Mouse (Mus musculus) layer of hippocampus, postnatal 10 days (tissue): ENCODE data around the gene E330009J07Rik. TPM values are rescaled to one million over a fixed set of nuclear protein-coding genes. Genes with fewer than 3 reads are reported as not detected.

Experiments
- DNase-seq, 2 experiments: peaks; one replicate each; pipeline ENCODE4 v3.0.0; 2021; ENCODE audit warnings: low spot score in 2 of 2
- total RNA-seq, 2 experiments: library from RNA; stranded (reverse); gene quantifications; 2 replicates each; pipeline ENCODE4 v1.2.3; 2021

E330009J07Rik gene
- total RNA-seq, 2 experiments from 2014 or later, result 35.6 to 39.5 TPM

DNA sequence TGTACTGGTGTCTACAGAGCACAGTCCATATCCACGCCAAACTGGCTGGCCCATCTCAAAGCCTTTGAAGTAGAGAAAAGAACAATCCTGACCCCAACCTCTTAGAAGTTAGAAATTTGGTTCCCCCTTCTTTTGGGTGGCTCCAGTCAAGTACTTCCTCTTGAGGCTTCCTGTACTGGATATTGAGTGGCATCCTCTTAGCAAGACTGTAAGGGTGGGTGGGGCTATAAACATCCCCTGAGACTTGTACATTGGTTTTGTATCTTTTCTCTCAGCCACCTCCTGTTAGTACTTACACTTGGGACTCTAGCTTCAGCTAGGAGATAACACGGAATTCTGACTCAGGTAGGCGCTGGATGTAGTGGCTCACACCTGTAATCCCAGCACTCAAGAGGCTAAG is 5.7 kb downstream of the E330009J07Rik start:
- no peak for DNase-seq

DNA sequence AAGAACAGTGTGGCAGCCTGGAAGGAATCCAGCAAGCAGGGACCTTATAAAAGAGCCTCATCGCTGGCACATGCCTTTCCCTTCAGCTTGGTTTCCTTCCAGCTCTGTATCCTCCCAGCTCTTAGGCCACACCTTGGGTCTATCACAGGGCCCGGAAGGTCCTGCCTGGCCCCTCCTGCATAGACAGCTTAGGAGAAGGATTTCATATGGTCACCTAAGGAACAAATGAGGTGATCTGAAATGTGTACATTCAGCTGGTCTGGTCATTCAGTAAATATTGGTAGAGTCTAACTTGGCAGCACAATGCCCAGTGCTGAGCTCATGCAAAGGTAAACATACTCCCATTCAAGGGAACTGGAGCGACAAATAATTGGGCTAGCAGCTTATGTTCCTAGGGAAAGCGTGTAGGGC is 6.4 kb downstream of the E330009J07Rik start:
- DNase-seq, result no peak

DNA sequence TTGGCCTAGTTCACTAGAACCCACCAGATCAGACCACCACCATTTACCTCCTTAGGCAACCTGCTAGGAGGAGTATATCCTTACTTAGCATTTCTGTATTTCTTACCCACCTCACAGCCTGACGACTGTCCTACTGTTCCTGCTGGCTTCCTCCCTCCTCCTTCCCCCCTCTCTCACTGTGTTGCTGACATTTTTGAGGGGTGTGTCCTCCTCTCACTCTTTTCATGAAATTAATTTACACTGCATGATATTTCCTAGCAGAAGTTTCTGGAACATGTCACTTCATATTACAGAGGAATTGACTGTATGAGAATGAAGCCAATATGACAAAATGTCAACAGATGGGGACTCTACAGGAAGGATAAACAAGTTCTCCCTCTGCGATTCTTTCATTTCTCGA is 7.2 kb downstream of the E330009J07Rik start:
- DNase-seq, result no peak

DNA sequence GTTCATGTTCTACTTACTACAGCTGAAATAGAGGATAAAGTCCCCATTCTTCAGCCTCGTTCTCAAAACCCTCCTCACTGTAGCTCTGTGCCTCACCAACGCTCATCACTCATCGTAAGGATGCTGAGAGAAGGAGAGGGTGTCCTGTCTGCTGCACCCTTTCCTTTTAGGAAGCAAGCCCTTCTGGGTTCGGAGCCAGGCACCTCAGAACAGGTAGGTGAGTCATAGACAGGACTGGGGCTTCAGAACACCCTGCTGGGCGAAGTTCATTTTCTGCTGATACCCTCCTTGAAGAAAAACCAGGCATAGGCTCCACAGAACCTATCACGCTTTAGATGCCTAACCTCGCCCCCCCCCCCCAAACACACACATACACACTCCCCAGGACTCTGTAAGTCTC is 8.5 kb downstream of the E330009J07Rik start:
- no peak for DNase-seq

DNA sequence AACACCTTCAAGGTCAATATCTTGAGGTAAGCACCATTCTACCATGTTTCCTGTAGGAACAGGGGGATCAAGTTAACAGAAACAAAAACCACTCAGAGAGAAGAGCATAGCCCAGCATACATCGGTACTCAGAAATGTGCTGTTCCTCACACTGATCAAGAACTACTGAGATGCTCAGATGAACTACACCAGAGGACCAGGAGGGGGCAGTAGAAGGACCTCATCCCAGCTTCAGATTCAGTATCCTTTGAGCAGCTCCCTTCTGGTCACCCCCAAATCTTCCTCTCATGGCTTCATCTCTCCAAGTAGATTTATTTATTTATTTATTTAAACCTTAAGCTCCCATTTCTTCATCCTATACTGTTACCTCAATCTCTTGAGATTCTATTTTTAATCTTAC is 12.2 kb downstream of the E330009J07Rik start:
- DNase-seq, result peak in 1 of 2 experiments; percentile 48

DNA sequence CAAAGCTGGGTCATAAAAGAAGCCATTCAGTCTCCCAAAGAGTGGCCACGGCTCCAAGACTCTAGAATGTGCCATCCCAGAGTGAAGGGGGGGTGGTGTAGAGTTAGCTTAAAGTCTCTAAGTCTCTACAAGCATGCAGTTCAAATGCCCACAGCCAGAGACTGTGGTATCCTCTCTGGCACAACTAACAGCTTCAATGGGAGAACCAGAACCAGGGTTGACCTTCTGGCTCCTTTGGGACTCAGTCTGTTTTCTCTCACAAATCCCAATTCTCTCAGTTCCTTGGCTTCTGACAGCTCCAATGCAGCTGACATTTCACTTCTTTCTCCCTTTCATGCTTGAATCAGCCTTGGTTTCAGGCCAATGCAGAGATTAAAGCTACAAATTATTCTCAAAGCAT is 12.9 kb downstream of the E330009J07Rik start:
- DNase-seq, result no peak

DNA sequence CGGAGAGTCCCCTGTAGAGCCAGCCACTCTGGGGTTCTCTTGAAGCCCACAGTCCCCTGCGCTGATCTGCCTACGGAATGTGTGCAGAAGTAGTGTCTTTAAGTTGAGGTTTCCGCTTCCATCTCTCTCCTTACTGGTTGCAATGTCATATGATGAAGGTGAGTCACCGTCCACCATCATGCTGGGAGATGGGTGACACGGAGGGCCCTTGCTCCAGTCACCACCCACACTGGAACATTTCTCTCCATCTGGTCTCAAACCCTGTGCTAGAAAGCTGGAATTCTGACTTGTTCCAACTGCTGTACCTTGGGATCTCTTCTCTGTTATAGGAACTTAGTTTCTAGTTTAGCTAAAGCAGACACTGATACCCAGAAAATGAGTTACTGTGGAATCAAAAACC is 14.8 kb downstream of the E330009J07Rik start:
- DNase-seq, result no peak

DNA sequence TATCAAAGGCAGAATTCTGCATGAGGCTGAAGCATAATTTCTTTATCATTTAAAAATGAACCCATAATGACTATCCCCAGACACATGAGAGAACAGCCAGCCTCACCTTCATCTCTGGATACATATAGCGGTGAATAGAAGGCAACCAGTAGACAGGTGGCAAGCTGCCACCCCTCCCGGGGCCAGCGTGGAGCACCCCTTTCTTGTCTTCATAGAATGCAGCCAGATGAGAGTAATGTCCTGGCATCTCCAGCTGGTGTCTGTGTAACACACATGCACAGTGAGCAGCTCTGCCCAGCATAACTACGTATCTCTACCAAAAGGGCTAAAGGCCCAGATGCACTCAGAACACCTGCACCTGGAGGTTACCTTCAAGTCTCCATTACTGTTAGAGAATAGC is 17.5 kb downstream of the E330009J07Rik start:
- DNase-seq, result no peak

DNA sequence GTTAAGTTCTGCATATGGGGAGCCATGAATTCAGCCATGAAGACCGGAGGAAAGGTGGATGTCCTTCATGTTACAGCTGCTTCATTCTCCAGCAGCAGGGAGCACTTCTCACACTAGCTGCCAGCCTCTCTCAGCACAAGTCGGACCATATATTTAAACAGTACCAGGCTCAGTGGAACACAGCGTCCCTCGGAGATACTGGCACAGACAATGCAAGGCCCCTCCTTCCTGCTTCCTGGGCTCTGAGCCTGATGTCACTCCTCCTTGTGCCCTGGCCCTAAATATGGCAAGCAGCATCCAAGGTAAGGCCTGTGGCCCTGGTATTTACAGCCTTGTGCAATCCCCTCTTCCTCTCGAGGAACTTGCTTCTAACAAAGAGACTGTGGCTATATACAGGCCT is 20.1 kb downstream of the E330009J07Rik start:
- no peak for DNase-seq

DNA sequence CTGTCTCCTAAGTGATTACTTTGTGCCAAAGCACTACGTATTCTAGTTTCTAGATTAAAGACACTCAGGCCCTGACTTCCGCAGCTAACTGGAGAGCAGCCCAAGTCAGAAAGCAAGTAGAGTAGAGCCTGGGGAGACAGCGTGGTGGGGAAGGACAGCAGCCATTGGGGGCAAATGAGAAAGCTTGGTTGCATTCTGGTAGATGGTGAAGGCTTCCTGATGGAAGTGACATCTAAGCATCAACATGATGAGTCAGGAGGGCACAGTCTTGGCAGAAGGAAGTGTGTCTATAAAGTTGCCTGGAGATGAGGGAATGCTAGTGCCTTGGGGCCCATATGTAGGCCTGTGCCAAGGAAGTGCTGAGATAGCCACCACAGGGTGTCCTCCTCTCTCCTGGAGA is 22.4 kb downstream of the E330009J07Rik start:
- no peak for DNase-seq

DNA sequence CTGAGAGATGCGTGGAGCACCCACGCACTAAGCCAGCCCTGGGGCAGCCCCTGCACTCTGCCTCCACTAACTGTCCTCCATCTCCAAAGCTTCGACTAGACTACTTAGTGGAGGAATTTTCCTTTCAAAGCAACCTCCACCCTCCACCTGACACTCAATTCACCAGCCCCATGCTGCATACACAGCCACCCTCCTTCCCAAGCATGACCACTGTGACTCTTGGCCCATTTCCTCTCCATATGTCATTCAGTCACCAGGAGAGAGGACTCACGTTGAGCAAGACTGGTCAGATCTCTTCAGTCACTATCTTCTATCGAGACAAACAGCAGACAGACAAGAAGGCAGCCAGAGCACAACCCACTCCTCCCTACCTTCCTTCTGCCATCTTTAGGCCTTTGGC is 22.9 kb downstream of the E330009J07Rik start:
- DNase-seq, result no peak

DNA sequence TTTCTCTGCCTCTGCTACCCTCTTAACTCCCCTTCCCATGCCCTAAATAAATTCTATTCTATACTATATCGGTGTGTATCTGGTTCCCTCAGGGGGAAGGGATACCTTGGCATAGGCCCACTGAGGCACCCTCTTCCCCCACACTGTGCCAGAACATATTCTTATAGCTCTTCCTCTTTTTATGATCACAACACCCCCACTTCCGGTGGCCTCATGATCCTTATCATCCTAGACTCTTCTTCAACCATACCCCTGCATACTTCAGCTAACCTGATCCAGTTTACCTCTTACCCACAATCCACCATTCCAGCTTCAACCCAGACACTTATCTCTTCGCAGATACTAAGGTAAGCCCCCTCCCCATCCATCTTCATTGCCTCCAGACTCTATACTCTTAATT is 24.9 kb downstream of the E330009J07Rik start:
- no peak for DNase-seq

DNA sequence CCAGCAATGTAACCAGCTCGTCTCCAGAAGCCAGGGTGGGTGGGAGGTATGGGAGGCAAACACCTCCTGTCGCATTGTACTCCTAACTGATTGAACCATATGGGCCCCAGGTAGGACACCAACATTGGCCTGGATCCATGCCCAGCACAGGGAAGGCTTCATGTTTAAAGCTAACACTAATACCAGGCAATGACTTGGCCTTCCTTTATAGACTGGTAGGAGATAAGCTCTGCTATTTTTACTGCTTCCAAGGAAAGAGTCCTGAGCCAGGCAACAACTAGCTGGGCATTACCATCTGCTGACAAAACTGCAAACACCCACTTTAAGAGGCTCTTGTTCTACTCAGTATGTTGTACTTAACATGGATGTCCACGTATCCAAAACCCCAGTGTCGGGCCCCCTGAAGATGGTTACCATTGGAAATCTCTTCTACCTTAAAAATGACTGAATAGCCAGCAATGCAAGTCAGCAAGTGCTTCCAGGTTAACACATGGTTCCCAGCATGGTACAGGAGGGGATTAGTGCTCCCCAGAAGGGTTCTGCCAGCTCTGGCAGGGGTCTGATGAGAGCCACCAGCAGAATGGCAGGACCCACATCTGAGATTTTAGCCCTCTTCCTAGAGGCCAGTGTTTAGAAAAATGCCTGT is 32.2 kb downstream of the E330009J07Rik start:
- DNase-seq, result no peak

DNA sequence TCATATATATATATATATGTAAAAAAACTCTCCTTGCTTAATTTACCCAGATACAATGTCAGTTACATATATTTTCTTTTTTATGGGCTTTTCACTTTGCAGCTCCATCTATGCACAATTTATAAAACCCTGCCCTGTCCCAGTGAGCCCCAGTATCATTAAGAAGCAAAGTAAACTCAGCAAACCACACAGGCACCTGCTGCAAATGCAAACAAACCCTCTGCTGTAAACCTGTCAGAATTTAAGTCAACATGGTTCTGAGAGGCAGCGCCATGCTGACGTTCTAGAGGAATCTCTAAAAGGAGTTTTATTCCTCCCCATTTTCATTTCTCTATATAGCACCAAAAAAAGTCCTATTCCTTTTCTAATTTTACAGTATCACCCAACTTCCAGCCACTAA is 33.9 kb downstream of the E330009J07Rik start:
- no peak for DNase-seq

DNA sequence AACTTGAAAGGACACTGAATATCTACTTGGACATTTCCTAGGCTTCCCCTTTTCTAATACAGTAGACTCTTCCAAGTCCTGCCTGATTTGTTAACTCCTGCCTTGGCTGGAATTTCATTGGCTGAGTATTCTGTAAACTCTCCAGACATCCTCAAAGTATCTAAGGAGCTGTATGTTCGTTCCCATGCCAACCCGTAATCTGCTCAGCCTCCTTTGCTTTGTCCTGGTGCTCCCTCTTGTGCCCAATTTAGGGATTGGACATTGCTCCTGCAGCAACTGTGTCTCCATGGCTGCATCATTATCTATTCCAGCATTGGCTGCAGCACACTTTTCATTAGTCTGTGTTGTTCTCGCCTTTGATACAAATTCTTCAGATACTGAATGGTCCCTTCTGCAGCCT is 42.7 kb downstream of the E330009J07Rik start:
- peak; percentile 85 to 90 for DNase-seq

DNA sequence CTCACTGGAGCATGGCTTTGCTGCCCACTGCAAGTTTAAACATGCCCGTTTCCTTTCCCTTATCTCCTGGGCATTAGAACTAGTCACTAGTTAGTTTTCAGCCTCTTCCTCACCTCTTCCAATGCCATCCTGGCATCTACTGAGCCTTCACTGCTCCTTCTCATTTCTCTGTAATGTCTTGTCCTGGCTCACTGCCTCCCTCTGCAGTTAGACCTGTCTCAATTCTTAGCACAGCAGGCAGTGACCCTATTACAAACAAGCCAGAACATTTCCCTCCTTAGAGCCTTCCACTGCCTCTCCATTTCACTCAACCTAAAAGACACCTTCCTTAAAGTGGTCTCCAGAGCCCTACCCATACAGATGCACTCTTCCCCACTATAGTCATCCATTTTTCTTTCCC is 45.0 kb downstream of the E330009J07Rik start:
- DNase-seq, result no peak

DNA sequence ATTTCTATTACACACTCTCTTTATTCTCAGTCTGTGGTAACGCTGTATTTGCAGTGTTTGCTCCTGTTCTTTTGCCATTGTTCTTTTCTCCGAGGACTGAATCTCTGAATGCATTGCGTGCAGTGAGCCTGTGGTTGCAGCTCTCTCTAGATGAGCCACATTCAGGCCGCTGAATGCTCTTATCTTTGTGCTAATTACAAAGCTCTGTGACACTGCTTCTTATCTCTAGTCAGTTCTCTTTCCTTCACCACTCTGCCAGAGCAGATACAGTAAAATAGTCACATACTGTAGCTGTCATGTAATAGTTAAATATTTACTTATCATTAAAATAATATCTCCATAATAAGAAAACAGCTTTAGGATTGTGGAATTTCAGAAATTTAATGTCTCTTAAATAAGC is 47.3 kb downstream of the E330009J07Rik start:
- DNase-seq, result no peak

DNA sequence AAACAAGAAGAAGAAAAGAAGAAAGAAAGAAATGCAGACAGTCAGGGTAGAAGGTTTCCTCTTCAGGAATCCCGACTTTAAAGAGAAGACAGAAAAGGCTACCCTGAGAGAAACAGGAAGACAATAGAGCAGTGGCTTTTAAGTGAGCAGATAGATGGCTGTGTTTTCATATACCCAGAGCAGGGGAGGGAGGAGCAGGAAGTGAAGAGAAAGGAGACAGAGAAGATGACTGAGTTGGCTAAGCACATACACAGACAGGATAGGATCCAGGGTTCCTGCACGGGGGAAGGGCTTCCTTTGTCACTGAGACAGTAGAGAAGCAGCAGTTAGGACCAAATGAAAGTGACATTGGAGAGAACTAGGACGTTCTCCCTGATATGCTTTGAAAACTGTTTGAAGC is 50.3 kb downstream of the E330009J07Rik start:
- no peak for DNase-seq

DNA sequence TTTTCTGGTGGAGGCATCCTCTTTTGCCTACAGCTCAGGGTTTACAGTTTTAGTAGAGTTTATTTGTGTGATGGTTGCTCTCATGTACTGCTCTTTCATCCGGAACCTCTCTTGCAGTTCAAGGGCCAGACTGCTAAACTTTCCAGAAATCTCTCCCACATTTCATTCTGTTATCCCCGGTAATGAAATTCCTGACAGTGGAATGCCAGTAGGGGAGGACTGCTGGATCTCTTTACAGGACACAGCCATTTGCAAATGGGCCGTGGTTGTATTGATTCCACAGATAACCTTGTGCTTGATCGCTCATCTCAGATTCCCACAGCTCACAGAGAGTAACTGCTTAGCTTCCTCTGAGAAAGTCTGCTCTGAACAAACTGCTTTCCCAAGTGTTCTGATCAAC is 54.0 kb downstream of the E330009J07Rik start:
- no peak for DNase-seq

DNA sequence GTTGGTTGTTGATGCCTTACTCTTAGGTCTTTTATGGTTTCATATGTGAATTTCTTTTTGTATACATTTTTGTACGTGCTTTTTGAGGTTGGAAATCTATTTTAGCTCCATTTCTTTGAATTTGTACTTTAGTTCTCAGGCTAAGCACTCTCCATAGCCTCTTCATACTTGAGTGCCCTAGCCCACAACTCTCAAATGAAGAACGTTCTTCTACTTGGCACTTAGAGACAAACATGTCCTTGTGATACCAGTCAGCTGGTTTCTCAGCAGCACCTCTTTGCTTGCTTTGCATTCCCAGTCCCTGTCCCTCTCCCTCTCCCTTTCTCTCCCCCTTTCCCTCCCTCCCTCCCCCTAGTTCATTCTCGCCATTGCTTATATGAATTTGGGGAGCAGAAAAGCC is 55.8 kb downstream of the E330009J07Rik start:
- no peak for DNase-seq

DNA sequence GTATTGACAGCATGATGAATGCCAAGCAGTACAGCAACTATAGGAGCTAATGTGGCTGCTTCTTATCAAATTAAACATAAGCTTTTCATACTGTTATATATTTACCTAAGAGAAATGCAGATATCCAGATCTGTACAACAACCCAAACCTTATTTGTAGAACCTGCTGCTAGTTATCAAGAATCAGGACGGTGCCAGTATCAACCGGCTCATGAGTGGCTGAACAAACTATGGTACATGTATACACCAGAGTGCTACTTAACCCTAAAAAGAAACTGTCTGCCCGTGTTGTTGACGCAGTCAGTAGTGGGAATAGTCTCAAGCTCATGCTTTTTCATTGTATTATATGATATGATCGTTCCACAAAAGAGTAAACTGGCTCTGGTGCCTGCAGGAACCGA is 64.9 kb downstream of the E330009J07Rik start:
- no peak for DNase-seq

DNA sequence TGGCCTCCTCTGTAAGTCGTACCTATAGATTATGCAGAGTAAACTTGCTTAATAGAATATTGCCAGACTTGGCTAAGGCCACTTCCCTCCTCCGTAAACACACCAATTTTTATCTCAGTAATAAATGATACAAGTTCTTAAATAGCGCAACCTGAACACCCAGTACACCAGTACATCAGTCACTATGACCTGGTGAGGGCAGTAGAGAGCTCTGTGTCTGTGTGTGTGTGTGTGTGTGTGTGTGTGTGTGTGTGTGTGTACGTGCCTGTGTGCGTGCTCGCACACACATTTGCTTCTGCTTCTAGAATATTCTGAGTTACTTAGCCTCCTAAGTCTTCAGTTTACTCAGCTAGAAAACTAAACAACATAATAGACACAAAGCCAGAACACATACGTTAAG is 82.6 kb downstream of the E330009J07Rik start:
- no peak for DNase-seq
